Mouse (Mus musculus) effector memory CD4-positive, alpha-beta T cell, adult 5 months (primary cell): ENCODE measurements around the gene Pla2g3. TPM values are rescaled to one million over a fixed set of nuclear protein-coding genes. Genes with fewer than 3 reads are reported as not detected.

Experiments used
- polyA plus RNA-seq: library from polyadenylated mRNA; unstranded; fragments of 100-300 nt; shearing (Covaris generic); gene quantifications from one replicate; pipeline ENCODE4 v1.2.1, GENCODE M21; 2017

Pla2g3 gene
- 0.15 TPM for polyA plus RNA-seq

GRCm38 (mm10) chr11:3487952-3488570, at the start of gene Pla2g3:
Gene Pla2g3 (plus strand): TSS chr11:3488284.

GRCm38 (mm10) chr11:3452167-3452639, 35.9 kb upstream of the Pla2g3 start, which contains the start of gene Rnf185:
Gene Rnf185 (minus strand): TSS chr11:3452363.

GRCm38 (mm10) chr11:3514529-3515054, 26.5 kb downstream of the Pla2g3 start, which contains the start of gene Selenom:
Gene Selenom (plus strand): TSS chr11:3514684.

GRCm38 (mm10) chr11:3540451-3541085, 52.5 kb downstream of the Pla2g3 start, which contains the start of gene Smtn:
Gene Smtn (minus strand): TSS chr11:3540612.

Other genes with a start within 250 kb of the Pla2g3 start
- 89.7 TPM for gene Drg1, start 221.9 kb upstream of the Pla2g3 start, polyA plus RNA-seq
- gene Patz1, start 199.4 kb upstream of the Pla2g3 start, polyA plus RNA-seq, result 25.2 TPM
- 78.9 TPM for gene Pik3ip1, start 157.9 kb upstream of the Pla2g3 start, polyA plus RNA-seq
- 51.5 TPM for gene Limk2, start 79.1 kb upstream of the Pla2g3 start, polyA plus RNA-seq
- gene Rnf185, start 35.9 kb upstream of the Pla2g3 start, polyA plus RNA-seq, result 25.4 TPM
- not detected for gene Inpp5j, start 16.5 kb downstream of the Pla2g3 start, polyA plus RNA-seq
- 4.8 TPM for gene Selenom, start 26.4 kb downstream of the Pla2g3 start, polyA plus RNA-seq
- gene Smtn, start 52.3 kb downstream of the Pla2g3 start, polyA plus RNA-seq, result 1.1 TPM
- gene Morc2a, start 160.9 kb downstream of the Pla2g3 start, polyA plus RNA-seq, result 30.7 TPM